In genomic region chr3:95929581-95930470, GRCm38 (mm10) we compare ENCODE assay signal across 9 mouse cellular contexts. TPM values are rescaled to one million over a fixed set of nuclear protein-coding genes. Genes with fewer than 3 reads are reported as not detected.
A peak's percentile ranks its signal among the peaks of the same experiment; 100 is the strongest.
DNase-seq lines count a peak whose midpoint lies in the region; ATAC-seq and TF ChIP-seq lines count a peak whose summit lies in the region.
"Had no signal": no experiment of that assay in that cellular context is flagged by ENCODE, and none has a peak within 500 bp of the region (broad histone marks: within the 10 kb centered on the region; RNA-seq: fewer than 3 reads in every experiment).

No protein-coding gene starts in this region.

- H3K36me3 ChIP-seq in CH12.LX (replicated peaks in 1 of 2; ENCODE audit: control insufficient read depth in 1 of 2, insufficient read depth in 1 of 2, low read length in 1 of 2), result peaks cover 15 to 22% of the 10 kb centered on the region in 2 experiments
- H3K36me3 ChIP-seq in embryonic facial prominence, embryonic 11.5 days (replicated peaks; ENCODE audit: control insufficient read depth, insufficient read depth, low read depth, low read length), result peaks cover 7% of the 10 kb centered on the region
- H3K36me3 ChIP-seq in heart, embryonic 12.5 days, result peaks cover 18% of the 10 kb centered on the region

- peak overlapping the region; percentile 93 for H3K4me2 ChIP-seq in CH12.LX (ENCODE audit: insufficient read depth, low read depth, poor library complexity, severe bottlenecking)
- H3K4me2 ChIP-seq in embryonic facial prominence, embryonic 11.5 days (ENCODE audit: low read depth, low read length), result peak overlapping the region; percentile 76
- H3K4me2 ChIP-seq in heart, embryonic 12.5 days, result peak overlapping the region; percentile 76

- H3K9me3 ChIP-seq in CH12.LX (replicated peaks; ENCODE audit: low read length), result no peaks in the 10 kb centered on the region
- no peaks in the 10 kb centered on the region for H3K9me3 ChIP-seq in embryonic facial prominence, embryonic 11.5 days (replicated peaks; ENCODE audit: control insufficient read depth, low read length)
- no peaks in the 10 kb centered on the region for H3K9me3 ChIP-seq in heart, embryonic 12.5 days (replicated peaks)

- WGBS in embryonic facial prominence, embryonic 11.5 days, result under 1% methylated on average over 99 of the region's 105 CpGs
- WGBS in heart, embryonic 12.5 days, result under 1% methylated on average over 105 of the region's 105 CpGs

- no peak for TF ChIP-seq RAD21 in CH12.LX (IDR thresholded peaks at IDR 0.05; ENCODE audit: low read depth, low read length)

- H3K27me3 ChIP-seq in CH12.LX (replicated peaks), result no peaks in the 10 kb centered on the region
- no peaks in the 10 kb centered on the region for H3K27me3 ChIP-seq in embryonic facial prominence, embryonic 11.5 days (ENCODE audit: control insufficient read depth, insufficient read depth, low read length)
- H3K27me3 ChIP-seq in heart, embryonic 12.5 days (replicated peaks), result no peaks in the 10 kb centered on the region

- dilution Hi-C loops in CH12.LX (cut with MboI; ENCODE audit: extremely low pct_ligation_motif_present, extremely low pct_unique_long_range_greater_than_20kb, low sequenced_read_pairs), result no loop called here

- TF ChIP-seq POLR2A in CH12.LX (IDR thresholded peaks at IDR 0.05; ENCODE audit: low read depth, low read length), result no peak

- TF ChIP-seq CTCF in CH12.LX (conservative IDR thresholded peaks at IDR 0.05 in 1 of 2, IDR thresholded peaks at IDR 0.05 in 1 of 2; ENCODE audit: low read depth in 2 of 2, low read length in 2 of 2), result no peak

- H3K4me3 ChIP-seq in CH12.LX (replicated peaks in 1 of 3; ENCODE audit: low read depth in 2 of 3, low read length in 2 of 3, poor library complexity in 1 of 3), result peak overlapping the region; percentile 92 to 97 (median 93)
- H3K4me3 ChIP-seq in embryonic facial prominence, embryonic 11.5 days (ENCODE audit: low read depth, low read length), result peak overlapping the region; percentile 98
- H3K4me3 ChIP-seq in heart, embryonic 12.5 days, result peak overlapping the region; percentile 88

- peaks cover 4 to 21% of the 10 kb centered on the region in 2 experiments; a peak in 3 of 4 replicates for H3K4me1 ChIP-seq in CH12.LX (ENCODE audit: control insufficient read depth in 1 of 2, insufficient read depth in 2 of 2)
- no peaks in the 10 kb centered on the region for H3K4me1 ChIP-seq in embryonic facial prominence, embryonic 11.5 days (ENCODE audit: control insufficient read depth, insufficient read depth, low read length)
- peaks cover 25% of the 10 kb centered on the region for H3K4me1 ChIP-seq in heart, embryonic 12.5 days (replicated peaks)

- intact Hi-C loops in left cerebral cortex, postnatal 14 days (cut with DNase I), result no loop called here

- peak overlapping the region; percentile 14; the same call in 1 of the 2 replicates for H3K27ac ChIP-seq in CH12.LX (ENCODE audit: insufficient read depth, low read depth)
- peak overlapping the region; percentile 84 for H3K27ac ChIP-seq in embryonic facial prominence, embryonic 11.5 days (replicated peaks; ENCODE audit: low read depth, low read length)
- peak overlapping the region; percentile 88 for H3K27ac ChIP-seq in heart, embryonic 12.5 days (ENCODE audit: poor library complexity, severe bottlenecking)

- peak overlapping the region; percentile 99 for H3K9ac ChIP-seq in CH12.LX (ENCODE audit: insufficient read depth, low read depth)
- H3K9ac ChIP-seq in embryonic facial prominence, embryonic 11.5 days (replicated peaks; ENCODE audit: low read length), result peak overlapping the region; percentile 99
- peak overlapping the region; percentile 97 for H3K9ac ChIP-seq in heart, embryonic 12.5 days

- no peak; the same call in 1 of the 2 replicates for ATAC-seq in embryonic facial prominence, embryonic 11.5 days (replicated peaks; ENCODE audit: insufficient number of reproducible peaks, low FRiP score, low TSS enrichment, low read depth)
- ATAC-seq in heart, embryonic 12.5 days (ENCODE audit: insufficient number of reproducible peaks, low FRiP score), result 0 out of 2 replicates have a peak, but pooled peaks have one; percentile 15
- peak; percentile 13; the same call in 1 of the 2 replicates for ATAC-seq in megakaryocyte, adult 5-6 weeks (ENCODE audit: poor library complexity, severe bottlenecking)

- no peak for TF ChIP-seq EP300 in CH12.LX (IDR thresholded peaks at IDR 0.05; ENCODE audit: low read length)

- peaks cover 45% of the 10 kb centered on the region for H3K79me2 ChIP-seq in CH12.LX (replicated peaks; ENCODE audit: control insufficient read depth, extremely low read depth, insufficient read depth, poor library complexity, severe bottlenecking)

- in situ Hi-C loops in CH12.LX (cut with MboI; ENCODE audit: low pct_ligation_motif_present, low pct_unique_long_range_greater_than_20kb, low sequenced_read_pairs), result no loop called here

- no peak for DNase-seq in CH12.LX (ENCODE audit: extremely low read depth)
- peak; percentile 53 to 61 for DNase-seq in adrenal gland, adult 18-20 months (ENCODE audit: low spot score in 2 of 2)
- DNase-seq in embryonic facial prominence, embryonic 11.5 days (ENCODE audit: low spot score), result peak; percentile 73
- peak; percentile 24 to 31 for DNase-seq in left cerebral cortex, postnatal 14 days (ENCODE audit: low spot score in 2 of 2)
- peak; percentile 44 to 48 for DNase-seq in right cerebral cortex, postnatal 10 days (ENCODE audit: low spot score in 2 of 2)
- DNase-seq in urinary bladder, postnatal 36 days (ENCODE audit: low spot score in 2 of 2), result peak; percentile 25 to 42

TF ChIP-seq in CH12.LX, 34 proteins besides CTCF, POLR2A, EP300 and RAD21:
- TF ChIP-seq SIN3A (IDR thresholded peaks at IDR 0.05; ENCODE audit: low read length) (0 out of 2 replicates have a peak, but pooled peaks have one; percentile 8), TCF12 (IDR thresholded peaks at IDR 0.05; ENCODE audit: low read depth, low read length) (0 out of 2 replicates have a peak, but pooled peaks have one; percentile 31), ZC3H11A (IDR thresholded peaks at IDR 0.05; ENCODE audit: low read depth, low read length) (no peak)

RNA-seq across cellular contexts. Expression of gene Anp32e, which starts 0.8 kb away (rescaled TPM):
- total RNA-seq in CH12.LX (2012; rRNA removed) (85.2 and 126 TPM in 2 replicates), CH12.LX (2014; rRNA removed) (64.8 and 74.2 TPM in 2 replicates)
- 439 and 608 TPM in 2 replicates for polyA plus RNA-seq in CH12.LX (2012; ENCODE audit: insufficient read length, low read depth)
- total RNA-seq in adrenal gland, adult 18-20 months (2021), result 100 to 1,000 TPM in 1 of 2 experiments, 10 to 100 TPM in 1; 92.2 to 101 TPM
- polyA plus RNA-seq in embryonic facial prominence, embryonic 11.5 days (2014; fragmentation: Nextera tagmentation; extraction: Ambion mirVana), result 120 and 128 TPM in 2 replicates
- polyA plus RNA-seq in heart, embryonic 12.5 days (2016; fragmentation: Nextera tagmentation; extraction: Ambion mirVana), result 222 and 229 TPM in 2 replicates
- 100 to 1,000 TPM in 1 of 2 experiments, 10 to 100 TPM in 1; 95.6 to 107 TPM for total RNA-seq in left cerebral cortex, postnatal 14 days (2021)
- 88.7 and 117 TPM in 2 replicates for total RNA-seq in megakaryocyte, adult 5-6 weeks (2015)
- 250 and 285 TPM in 2 replicates for total RNA-seq in megakaryocyte, adult 5-6 weeks (2017)

RNA-seq across cellular contexts. Expression of gene Car14, which starts 25.3 kb away (rescaled TPM):
- total RNA-seq in CH12.LX (2012; rRNA removed) (0.13 TPM in 2 replicates), CH12.LX (2014; rRNA removed) (not detected in 2 replicates)
- 0.36 and 0.97 TPM in 2 replicates for polyA plus RNA-seq in CH12.LX (2012; ENCODE audit: insufficient read length, low read depth)
- total RNA-seq in adrenal gland, adult 18-20 months (2021), result 1 to 10 TPM; 1.1 to 3.6 TPM
- polyA plus RNA-seq in embryonic facial prominence, embryonic 11.5 days (2014; fragmentation: Nextera tagmentation; extraction: Ambion mirVana), result 67.8 and 80.0 TPM in 2 replicates
- polyA plus RNA-seq in heart, embryonic 12.5 days (2016; fragmentation: Nextera tagmentation; extraction: Ambion mirVana), result 24.7 and 26.3 TPM in 2 replicates
- 1 to 10 TPM; 5.3 to 5.5 TPM for total RNA-seq in left cerebral cortex, postnatal 14 days (2021)
- total RNA-seq in megakaryocyte, adult 5-6 weeks (2015), result not detected in 2 replicates
- total RNA-seq in megakaryocyte, adult 5-6 weeks (2017), result not detected in 2 replicates
- total RNA-seq: hematopoietic stem cell, adult 5-6 weeks had no signal

RNA-seq across cellular contexts. Expression of gene Aph1a, which starts 36.1 kb away (rescaled TPM):
- total RNA-seq in CH12.LX (2012; rRNA removed) (63.8 and 69.4 TPM in 2 replicates), CH12.LX (2014; rRNA removed) (45.5 and 46.6 TPM in 2 replicates)
- 59.9 and 62.2 TPM in 2 replicates for polyA plus RNA-seq in CH12.LX (2012; ENCODE audit: insufficient read length, low read depth)
- 100 to 1,000 TPM; 103 to 120 TPM for total RNA-seq in adrenal gland, adult 18-20 months (2021)
- 31.8 and 33.3 TPM in 2 replicates for polyA plus RNA-seq in embryonic facial prominence, embryonic 11.5 days (2014; fragmentation: Nextera tagmentation; extraction: Ambion mirVana)
- polyA plus RNA-seq in heart, embryonic 12.5 days (2016; fragmentation: Nextera tagmentation; extraction: Ambion mirVana), result 31.8 and 33.8 TPM in 2 replicates
- total RNA-seq in left cerebral cortex, postnatal 14 days (2021), result 10 to 100 TPM; 72.2 to 79.0 TPM
- total RNA-seq in megakaryocyte, adult 5-6 weeks (2015), result 28.3 and 31.4 TPM in 2 replicates
- total RNA-seq in megakaryocyte, adult 5-6 weeks (2017), result 38.9 and 39.2 TPM in 2 replicates

RNA-seq across cellular contexts. Expression of gene BC028528, which starts 38.0 kb away (rescaled TPM):
- total RNA-seq in CH12.LX (2012; rRNA removed) (15.6 and 17.2 TPM in 2 replicates), CH12.LX (2014; rRNA removed) (40.6 and 54.0 TPM in 2 replicates)
- 43.9 and 46.1 TPM in 2 replicates for polyA plus RNA-seq in CH12.LX (2012; ENCODE audit: insufficient read length, low read depth)
- total RNA-seq in adrenal gland, adult 18-20 months (2021), result 10 to 100 TPM; 12.0 to 20.3 TPM
- 7.8 and 10.2 TPM in 2 replicates for polyA plus RNA-seq in embryonic facial prominence, embryonic 11.5 days (2014; fragmentation: Nextera tagmentation; extraction: Ambion mirVana)
- polyA plus RNA-seq in heart, embryonic 12.5 days (2016; fragmentation: Nextera tagmentation; extraction: Ambion mirVana), result 26.1 and 26.3 TPM in 2 replicates
- total RNA-seq in left cerebral cortex, postnatal 14 days (2021), result 10 to 100 TPM; 10.4 to 12.7 TPM
- 88.2 and 97.9 TPM in 2 replicates for total RNA-seq in megakaryocyte, adult 5-6 weeks (2015)
- 114 and 117 TPM in 2 replicates for total RNA-seq in megakaryocyte, adult 5-6 weeks (2017)

RNA-seq across cellular contexts. Expression of gene Ciart, which starts 47.8 kb away (rescaled TPM):
- total RNA-seq in CH12.LX (2012; rRNA removed), result 0.88 and 1.0 TPM in 2 replicates
- 1.0 and 1.2 TPM in 2 replicates for total RNA-seq in CH12.LX (2014; rRNA removed)
- polyA plus RNA-seq in CH12.LX (2012; ENCODE audit: insufficient read length, low read depth), result 5.1 and 5.8 TPM in 2 replicates
- total RNA-seq in adrenal gland, adult 18-20 months (2021), result 1 to 10 TPM; 2.1 to 3.2 TPM
- 6.3 and 7.7 TPM in 2 replicates for polyA plus RNA-seq in embryonic facial prominence, embryonic 11.5 days (2014; fragmentation: Nextera tagmentation; extraction: Ambion mirVana)
- 5.5 and 6.8 TPM in 2 replicates for polyA plus RNA-seq in heart, embryonic 12.5 days (2016; fragmentation: Nextera tagmentation; extraction: Ambion mirVana)
- 10 to 100 TPM; 17.0 to 20.9 TPM for total RNA-seq in left cerebral cortex, postnatal 14 days (2021)
- total RNA-seq in megakaryocyte, adult 5-6 weeks (2015), result 1.0 and 1.2 TPM in 2 replicates
- total RNA-seq in megakaryocyte, adult 5-6 weeks (2017), result 0.85 and 1.6 TPM in 2 replicates

Comparison
In these comparisons a context has a peak if more than half of its experiments do, and no peak if none do; other contexts are left out.
1. H3K27ac ChIP-seq: peak in every context shown above with its lines; median percentile 88 in heart, embryonic 12.5 days; 84 in embryonic facial prominence, embryonic 11.5 days; 14 in CH12.LX.